Mouse (Mus musculus) heart, adult 8-10 months (tissue): ENCODE data around the gene Gm21958. TPM values are rescaled to one million over a fixed set of nuclear protein-coding genes. Genes with fewer than 3 reads are reported as not detected.
"Not testable (repeated sequence)": the region's sequence is repeated elsewhere in the genome, so short reads cannot be mapped to it uniquely, and the experiment has no call there.

Experiments used
- DNase-seq: peaks from one replicate; pipeline ENCODE4 v3.0.0; 2022; ENCODE audit warnings: low spot score
- total RNA-seq, 4 experiments: library from RNA; stranded (reverse); gene quantifications; 2 replicates each; pipeline ENCODE4 v1.2.4; 2022

Gene Gm21958
- total RNA-seq, 4 experiments from 2014 or later, result not detected

- DNase-seq, result no peak
Observed at GRCm38 (mm10) chr3:54723741-54724500, 9.8 kb upstream of the Gm21958 start.

- DNase-seq, result no peak
Observed at GRCm38 (mm10) chr3:54718947-54719346, 4.8 kb upstream of the Gm21958 start.

DNA sequence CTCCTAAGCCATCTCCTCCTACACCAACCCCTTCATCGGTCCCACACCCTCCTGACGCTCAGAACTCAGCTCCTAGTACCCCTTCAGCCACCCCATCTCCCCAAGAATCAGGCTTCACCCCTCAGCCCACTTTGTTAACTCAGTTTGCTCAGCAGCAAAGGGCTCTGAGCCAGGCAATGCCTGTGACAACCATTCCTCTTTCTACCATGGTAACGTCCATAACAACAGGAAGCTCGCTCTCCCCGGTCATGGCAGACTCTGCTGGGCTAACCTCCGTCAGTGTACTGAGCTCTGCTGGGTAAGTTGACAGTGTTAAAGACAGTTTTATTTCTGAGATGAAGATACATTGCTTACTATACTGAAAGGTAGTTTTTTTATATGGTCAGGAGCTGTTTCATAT is 3.2 kb upstream of the Gm21958 start:
- DNase-seq, result no peak

DNA sequence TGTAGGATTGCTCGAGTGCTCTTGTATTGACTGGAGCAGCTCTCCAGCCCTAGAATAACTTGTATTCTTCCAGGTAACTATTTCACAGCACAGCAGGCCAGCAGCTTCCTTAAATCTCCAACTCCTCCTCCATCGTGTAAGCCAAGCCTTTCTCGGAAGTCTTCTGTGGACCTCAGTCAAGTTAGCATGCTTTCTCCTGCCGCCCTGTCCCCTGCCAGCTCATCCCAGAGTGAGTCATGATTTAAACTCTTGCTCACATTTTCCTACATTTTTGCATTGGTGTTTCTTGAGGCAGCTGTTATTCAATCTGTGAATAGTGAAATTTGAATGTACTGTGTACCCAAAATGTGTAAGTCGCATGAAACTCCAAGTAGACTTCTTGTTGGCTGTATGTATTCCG is 1.3 kb upstream of the Gm21958 start:
- DNase-seq, result no peak

- peak; percentile 30 for DNase-seq
Observed at GRCm38 (mm10) chr3:54708972-54709371, 5.2 kb downstream of the Gm21958 start.

- not testable (repeated sequence) for DNase-seq
Observed at GRCm38 (mm10) chr3:54704106-54704505, 10.0 kb downstream of the Gm21958 start.

DNA sequence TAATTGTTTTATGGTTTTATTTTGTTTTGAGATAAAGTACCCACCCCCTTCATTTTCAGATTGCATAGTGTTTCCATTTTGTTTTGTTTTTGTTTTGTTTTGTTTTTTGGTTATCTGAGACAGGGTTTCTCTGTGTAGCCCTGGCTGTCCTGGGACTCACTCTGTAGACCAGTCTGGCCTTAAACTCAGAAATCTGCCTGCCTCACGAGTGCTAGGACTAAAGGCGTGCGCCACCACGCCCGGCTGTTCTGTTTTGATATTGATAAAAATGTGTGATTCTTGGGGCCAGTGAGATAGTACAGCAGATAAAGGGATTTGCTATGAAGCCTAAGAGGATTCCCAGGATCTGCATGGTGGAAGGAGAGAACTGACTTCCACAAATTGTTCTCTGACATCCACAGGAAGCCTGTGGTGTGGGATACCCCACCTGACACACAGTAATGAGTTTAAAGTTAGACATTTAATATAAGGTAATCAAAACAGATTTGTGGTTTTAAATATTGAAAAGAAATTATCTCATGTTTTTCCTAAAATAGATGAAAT is 14.3 kb downstream of the Gm21958 start:
- DNase-seq, result no peak

- DNase-seq, result no peak
Observed at GRCm38 (mm10) chr3:54693056-54693415, 21.1 kb downstream of the Gm21958 start.

DNA sequence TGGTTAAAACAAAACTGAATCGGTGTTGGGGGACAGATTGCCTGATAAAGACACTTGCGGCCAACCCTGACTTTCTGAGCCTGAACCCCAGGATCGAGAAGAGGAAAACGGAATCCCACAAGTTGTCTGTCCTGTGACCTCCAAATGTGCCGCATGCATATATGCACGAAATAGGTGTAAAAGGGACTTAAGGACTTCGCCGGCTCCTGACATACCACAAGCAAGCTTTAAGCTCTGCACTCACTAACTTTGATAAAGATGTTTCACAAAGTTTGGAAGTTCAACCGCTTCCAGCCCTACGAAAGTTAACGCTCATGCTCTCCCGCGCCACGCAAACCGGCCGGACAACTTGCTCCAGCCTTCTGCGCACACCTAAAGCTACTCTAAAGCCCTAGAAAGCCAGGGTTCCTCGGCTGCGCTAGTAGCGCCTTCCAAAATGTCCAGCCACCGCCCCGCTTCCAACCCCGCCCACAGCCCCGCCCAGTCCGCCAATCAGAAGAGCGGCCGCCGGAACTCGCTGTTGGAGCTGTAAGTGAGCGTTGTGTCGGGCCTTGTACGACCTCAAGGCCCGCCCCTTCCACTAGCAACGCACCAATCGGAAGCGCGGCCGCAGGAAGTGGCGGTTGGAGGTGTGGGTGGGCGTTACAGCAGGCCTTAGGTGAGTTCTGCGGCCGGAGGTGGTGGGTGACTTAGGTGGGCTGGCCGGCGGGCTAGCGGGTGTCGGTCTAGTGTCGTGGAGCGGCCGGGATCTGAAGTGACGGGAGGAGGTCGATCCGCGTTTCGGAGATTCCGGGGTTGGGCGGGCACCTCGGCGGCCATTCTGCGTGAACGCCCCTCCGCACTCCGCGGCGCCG is 21.7 kb downstream of the Gm21958 start, which contains the start of gene Supt20:
Supt20 (plus strand) TSS at position 606 of the 854 bp plus-strand sequence.
- peak; percentile 89 for DNase-seq

- peak; percentile 24 for DNase-seq
Observed at GRCm38 (mm10) chr3:54689091-54689490, 25.1 kb downstream of the Gm21958 start.

DNA sequence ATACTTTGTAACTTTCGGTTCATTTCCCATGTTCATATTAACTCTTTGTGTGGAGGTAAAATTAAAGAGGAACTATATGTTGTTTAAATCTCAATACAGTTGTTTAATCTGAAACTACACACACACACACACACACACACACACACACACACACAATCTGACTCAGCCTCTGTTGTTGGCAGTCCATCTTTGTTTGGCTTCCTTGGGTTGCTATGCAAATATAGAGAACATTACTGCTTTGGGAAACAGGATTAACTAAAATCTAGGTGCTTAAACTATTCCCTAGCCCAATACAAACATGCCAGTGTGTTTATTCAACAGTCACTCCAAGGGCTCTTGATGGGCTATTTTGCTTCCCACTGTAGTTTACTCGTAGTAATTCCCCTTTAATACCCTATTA is 26.9 kb downstream of the Gm21958 start:
- DNase-seq, result no peak

DNA sequence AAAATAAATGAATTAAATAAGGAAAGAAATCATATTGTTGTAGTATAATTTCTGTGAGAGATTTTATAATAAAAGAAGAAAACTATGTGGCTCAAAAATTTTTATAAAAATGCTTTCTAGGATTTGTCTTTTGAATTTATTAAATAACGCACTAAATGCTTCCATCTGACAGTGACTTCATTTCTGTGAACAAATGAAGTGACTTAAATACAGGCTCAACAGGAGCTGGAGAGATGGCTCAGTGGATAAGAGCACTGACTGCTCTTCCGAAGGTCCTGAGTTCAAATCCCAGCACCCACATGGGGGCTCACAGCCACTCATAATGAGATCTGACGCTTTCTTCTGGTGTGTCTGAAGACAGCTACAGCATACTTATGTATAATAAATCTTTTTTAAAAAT is 29.0 kb downstream of the Gm21958 start:
- DNase-seq, result no peak

DNA sequence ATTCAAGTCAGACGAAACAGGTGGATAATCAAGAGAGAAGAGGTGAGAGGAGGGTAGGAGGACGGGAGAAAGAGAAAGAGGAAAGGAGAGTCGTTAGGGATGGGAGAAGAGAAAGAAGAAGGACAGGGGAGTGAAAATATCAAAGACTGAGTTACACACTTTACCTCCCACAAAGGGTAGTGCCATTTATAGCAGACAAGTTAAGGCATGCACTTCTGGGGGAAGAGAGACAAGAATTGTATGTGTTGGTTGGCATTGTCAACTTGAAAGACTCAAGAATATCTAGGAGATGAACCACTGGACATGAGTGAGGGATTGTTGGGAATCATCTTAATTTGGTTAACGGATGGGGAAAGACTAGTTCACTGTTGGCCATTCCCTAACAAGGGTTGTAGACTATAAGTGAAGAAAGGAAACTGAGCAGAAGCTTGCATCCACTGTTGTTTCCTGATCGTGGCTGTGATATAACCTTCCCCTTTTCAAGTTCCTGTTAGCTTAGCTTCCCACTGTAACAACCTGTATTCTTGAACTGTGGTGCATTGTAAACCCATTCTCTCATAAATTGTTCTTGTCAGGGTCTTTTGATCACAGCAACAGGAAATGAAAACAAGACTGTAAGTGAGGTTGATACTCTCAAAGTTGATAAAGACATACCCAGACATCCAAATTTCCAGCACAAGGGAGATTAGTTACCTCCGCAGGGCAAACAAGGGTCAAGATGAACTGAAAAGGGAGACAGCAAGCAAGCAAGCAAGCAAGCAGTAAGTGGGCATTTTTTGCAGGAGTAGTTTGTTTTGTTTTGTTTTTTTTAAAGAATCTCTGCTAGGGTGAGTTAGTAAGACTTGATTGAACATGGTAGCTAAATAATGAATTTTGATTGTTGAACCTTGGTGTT is 32.6 kb downstream of the Gm21958 start:
- no peak for DNase-seq

DNA sequence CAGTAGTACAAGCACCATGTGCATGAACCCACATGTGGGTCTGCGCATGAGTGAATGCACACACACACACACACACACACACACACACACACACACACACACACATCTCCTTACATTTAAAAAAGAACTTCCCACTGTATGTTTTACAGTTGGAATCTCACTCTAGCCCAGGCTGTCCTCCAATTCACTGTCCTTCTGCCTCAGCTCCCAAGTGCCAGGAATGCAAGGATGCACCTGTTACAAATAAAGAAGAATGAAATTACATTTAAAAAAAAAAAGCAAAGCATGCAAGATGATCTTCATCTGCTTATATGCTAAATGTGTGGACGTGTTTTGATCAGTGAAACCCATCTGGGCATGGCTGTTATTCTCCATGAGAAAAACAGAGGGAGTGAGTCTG is 37.3 kb downstream of the Gm21958 start:
- DNase-seq, result no peak

DNA sequence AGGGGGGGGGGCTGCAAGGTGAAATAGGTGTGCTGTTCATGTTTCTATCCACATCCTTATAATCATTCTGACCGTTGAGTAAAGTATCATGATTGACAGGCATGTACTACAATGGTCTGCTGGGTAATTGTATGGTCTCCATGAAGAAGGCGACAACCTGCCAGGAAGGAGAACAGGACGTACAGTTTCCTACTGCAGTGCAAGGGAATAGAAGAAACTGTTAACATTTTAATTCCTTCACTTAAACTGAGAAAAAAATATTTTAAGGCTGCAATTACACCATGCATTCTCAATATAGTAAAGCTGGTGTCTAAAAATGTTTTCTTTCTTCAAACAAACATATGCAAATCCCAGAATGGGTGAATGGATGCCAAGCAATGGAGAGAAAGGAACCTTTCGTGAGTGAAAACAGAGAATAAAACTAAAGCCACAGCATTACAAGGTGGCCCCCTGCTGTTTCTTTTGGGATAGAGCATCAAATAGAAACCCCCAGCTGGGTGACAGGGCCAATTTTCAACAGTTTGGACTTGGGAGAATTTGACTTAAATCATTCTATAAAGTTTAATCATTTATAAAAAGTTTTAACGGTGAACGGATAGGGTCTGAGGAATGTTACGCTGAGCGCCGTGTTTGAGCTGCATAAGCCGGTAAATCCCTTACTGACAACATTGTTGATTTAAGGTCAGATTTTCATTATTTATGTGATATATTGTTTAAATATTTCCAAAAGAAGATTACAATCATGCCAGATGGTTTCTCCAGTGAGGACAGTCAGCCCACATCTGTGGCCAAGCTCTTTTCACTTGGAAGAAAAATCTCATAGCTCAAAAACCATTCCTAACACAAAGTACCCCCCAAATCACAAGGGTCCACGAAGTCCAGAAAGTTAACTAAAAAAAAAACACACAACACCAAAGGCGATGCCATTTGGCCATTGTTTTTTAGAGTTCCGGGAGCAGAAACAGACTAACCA is 41.3 kb downstream of the Gm21958 start:
- peak; percentile 30 for DNase-seq

DNA sequence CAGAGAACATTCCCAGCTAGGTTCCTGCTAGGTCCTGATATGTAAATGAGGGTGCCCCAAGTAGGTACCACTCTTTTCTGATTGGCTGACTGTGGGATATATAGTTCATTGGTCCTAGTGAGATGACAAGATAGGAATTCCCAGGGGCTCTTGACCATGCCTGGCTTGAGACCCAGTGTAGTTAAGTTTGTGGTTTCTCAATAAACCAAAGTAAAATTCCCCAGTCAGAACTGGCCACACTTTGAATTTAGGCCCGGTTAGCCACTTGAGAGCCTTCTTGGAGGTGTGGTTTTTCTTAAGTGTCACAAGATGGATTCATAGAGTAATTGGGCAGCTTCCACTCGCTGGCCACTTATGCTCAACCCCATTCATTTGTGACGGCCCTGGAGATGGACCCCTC is 42.0 kb downstream of the Gm21958 start:
- DNase-seq, result no peak

- DNase-seq, result no peak
Observed at GRCm38 (mm10) chr3:54669559-54669958, 44.6 kb downstream of the Gm21958 start.

DNA sequence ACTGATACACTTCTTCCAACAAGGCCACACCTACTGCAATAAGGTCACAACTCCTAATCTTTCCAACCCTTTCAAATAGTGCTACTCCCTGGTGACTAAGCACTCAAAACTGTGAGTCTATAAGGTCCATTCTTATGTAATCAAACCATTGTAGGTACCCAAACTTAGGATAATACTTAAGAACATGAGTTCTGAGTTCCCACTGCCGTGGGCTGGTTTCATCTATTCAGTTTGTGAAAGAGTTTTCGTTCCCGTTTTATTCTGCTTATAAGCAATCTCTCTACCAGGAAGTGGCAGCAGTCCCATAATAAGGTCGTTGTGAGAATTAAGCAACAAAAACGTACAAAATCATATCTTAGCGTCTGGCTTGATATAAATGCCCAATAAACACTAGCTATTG is 45.4 kb downstream of the Gm21958 start:
- DNase-seq, result no peak

GRCm38 (mm10) chr3:54668141-54668540 is 46.0 kb downstream of the Gm21958 start:
- no peak for DNase-seq
